Mouse (Mus musculus) bone marrow macrophage, adult 2 months (primary cell): ENCODE results near the gene Fem1b. TPM values are rescaled to one million over a fixed set of nuclear protein-coding genes. Genes with fewer than 3 reads are reported as not detected.
"Not testable (repeated sequence)": the region's sequence is repeated elsewhere in the genome, so short reads cannot be mapped to it uniquely, and the experiment has no call there.

Source experiments
- H3K27ac ChIP-seq: 2 replicates; pipeline ENCODE4 v1.5.1; 2012; ENCODE audit warnings: low read depth, low read length; ENCODE audit not compliant: insufficient read depth
- H3K4me1 ChIP-seq: 2 replicates; pipeline ENCODE4 v1.6.1; 2012; ENCODE audit warnings: low read length; ENCODE audit not compliant: control insufficient read depth, insufficient read depth
- H3K4me3 ChIP-seq: 2 replicates; pipeline ENCODE4 v1.5.1; 2012; ENCODE audit warnings: mild to moderate bottlenecking, low read length, moderate library complexity; ENCODE audit not compliant: insufficient read depth
- CTCF ChIP-seq: IDR thresholded peaks from 2 replicates; pipeline ENCODE4 v1.5.1; 2012; ENCODE audit warnings: low read depth, mild to moderate bottlenecking, low read length, moderate library complexity
- POLR2A ChIP-seq: IDR thresholded peaks from 2 replicates; pipeline ENCODE4 v1.6.1; 2012; ENCODE audit warnings: mild to moderate bottlenecking, low read depth, low read length, borderline replicate concordance
- polyA plus RNA-seq: library from polyadenylated mRNA; stranded (reverse); fragments of >200 nt; gene quantifications from 2 replicates; pipeline ENCODE4 v1.2.4, GENCODE M21; 2012; ENCODE audit not compliant: missing spikeins, insufficient read depth, insufficient read length

Fem1b gene
- polyA plus RNA-seq, 1 experiment, result 15.8 TPM

DNA sequence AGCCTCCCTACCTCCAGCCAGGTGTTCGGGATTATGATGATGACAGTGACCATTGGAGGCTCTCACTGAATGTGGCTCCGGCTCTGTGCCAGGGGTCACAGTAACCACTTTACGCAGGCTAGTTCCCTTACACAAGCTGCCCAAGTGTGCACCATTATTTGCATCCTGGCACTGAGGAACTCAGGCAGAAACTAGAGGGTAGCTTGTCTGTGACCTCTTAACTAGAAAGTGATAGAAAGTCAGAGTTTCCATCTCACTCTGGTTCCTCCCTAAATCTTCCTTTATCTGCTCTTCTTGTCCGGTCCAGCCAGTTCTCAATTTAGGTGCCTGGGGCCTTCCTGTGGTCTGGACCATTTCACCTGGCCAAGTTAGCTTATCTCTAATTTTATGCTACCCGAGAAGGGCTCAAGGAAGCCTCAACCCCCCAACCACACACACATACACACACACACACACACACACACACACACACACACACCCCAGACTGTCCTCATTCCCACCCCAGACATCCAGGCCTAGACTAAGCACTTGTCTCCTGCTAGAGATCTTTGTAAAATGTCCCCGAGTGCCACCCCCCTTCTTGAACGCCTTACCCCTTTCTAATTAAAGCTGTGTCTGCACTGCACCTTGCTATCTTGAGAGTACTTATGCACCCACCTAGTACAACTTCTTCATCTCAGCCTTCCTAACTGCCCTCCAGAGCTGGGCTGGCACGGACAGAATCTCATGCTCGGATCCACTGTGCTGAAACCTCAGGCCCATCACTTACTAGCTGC lies 4.8 kb upstream of the Fem1b start:
- Histone ChIP-seq H3K27ac (no peak overlapping the region), H3K4me3 (no peak overlapping the region), H3K4me1 (peaks cover 37% of the 10 kb centered on the region)
- no peak for TF ChIP-seq CTCF
- no peak for TF ChIP-seq POLR2A

DNA sequence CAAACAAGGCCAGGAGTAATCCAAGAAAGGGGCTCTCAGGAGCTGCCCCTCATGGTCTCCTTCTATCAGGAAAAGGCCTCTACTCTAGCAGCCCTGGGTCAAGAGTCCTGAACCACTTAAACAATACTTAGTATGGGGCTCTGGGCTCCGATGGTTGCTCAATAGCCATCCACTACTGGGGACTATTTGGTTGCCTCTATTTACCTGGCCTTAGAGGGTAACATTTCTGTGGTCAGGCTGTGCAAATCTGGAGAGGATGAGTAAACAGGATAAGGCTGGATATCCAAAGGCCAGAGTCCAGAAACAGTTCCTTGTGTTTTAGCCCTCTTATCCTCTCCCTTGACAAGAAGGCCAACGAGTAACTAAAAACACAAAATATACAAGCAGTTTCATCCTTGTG lies 3.0 kb upstream of the Fem1b start:
- TF ChIP-seq POLR2A, result no peak
- no peak for TF ChIP-seq CTCF
- H3K4me3 ChIP-seq, result no peak overlapping the region
- peaks cover 37% of the 10 kb centered on the region for H3K4me1 ChIP-seq
- no peak overlapping the region for H3K27ac ChIP-seq

DNA sequence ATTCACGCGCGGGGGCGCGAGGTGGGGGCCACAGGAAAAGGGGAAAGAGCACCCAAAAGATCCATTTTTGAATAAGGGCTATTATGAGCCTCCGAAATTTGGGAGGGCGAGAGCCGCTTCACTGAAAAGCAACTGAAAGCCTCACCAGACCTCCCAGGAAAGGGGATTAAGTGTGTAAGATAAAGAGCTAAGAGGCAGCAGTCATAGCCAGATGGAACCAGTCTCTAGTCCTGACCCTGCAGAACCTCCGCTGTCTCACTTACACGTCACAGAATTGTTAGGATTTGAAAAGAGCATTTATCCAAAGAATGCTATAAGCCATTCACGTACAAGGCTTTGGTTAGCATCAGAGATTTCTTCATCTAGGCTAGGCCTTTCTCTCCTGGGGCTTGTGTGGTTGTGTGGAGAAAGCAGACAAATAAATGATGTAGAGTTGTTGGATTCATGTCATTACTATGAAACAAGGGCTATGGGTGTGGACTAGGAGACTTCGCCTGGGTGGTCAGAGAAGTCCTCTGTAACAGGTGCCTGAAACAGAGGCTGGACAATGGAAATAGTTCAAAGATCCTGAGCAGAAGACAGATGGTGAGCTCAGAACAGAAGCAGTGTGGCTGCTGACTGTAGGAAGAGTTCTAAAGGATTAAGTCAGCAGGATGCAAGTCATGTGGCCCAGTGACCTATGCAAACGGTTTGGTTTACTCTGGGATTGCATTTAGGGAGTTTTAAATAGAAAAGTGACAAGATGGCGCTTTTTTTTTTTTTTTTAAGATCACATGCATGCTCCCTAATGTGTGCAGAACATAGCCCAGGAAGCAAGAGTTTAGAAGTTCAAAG lies 699 bp upstream of the Fem1b start:
- Histone ChIP-seq H3K27ac (peak overlapping the region; percentile 98), H3K4me3 (peak overlapping the region; percentile 99), H3K4me1 (peaks cover 41% of the 10 kb centered on the region)
- TF ChIP-seq CTCF (no peak), POLR2A (no peak)

DNA sequence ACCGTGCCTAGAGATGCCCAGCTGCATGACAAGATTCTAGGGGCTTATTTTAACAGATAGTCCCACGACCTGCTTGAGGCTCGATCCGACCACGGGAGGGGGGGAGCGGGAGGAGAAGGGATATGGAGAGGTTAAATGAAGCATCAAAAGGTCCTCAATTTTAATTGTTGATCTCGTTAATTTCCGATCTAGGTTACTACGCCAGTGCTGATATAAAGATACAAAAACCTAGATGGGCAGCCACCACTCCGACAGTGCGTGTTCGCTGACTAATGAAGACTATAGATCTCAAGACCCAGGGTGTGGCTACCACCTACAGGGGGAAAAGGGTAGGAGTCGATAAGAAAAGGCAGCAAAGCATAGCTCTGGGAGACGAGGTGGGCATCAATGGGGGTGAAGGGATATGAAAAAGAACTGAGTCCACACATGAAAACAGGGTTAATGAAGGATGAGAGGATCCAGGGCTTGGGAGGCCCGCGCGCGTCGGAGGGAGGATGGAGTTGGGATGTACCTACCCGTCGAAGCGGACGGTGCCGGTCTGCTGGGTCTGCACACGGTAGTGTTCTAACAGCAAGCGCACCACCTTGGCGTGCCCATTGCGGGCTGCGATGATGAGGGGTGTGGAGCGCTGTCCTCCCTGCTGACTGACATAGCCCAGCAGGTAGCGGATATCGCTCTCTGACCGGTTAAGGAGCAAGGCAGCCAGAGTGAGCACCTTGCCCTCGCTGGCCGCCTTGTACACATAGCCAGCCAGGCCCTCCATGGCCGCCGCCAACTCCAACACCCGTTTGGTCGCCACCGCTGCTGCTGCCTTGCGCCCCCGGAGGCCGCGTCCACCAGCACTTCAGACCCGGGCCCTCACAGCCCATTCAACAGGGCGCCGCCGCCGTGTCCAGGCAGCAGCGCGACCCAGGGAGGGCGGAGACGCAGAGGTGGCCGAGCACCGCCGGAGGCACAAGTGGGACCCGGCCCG lies 905 bp downstream of the Fem1b start:
- peaks cover 37% of the 10 kb centered on the region for H3K4me1 ChIP-seq
- peak overlapping the region; percentile 98 for H3K27ac ChIP-seq
- H3K4me3 ChIP-seq, result peak overlapping the region; percentile 99
- TF ChIP-seq POLR2A (no peak), CTCF (no peak)

DNA sequence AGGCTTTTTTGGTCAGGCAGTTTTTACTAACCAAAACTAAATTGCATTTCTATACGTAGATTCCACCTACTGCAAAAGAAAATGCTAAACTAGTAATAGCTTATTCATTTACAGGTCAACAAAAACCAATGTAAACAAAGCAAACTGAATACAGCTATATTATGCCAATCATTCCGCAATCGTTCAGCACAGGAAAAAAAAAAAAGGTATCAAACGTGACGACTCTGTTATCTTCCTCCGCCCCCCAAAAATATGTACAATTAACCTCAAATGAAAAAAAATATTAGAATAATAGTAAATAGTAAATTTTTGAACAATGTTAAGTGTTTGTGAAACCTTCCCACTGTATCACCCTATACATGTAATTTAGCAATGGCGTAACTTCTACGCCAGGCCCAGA lies 1.6 kb downstream of the Fem1b start:
- TF ChIP-seq CTCF (no peak), POLR2A (no peak)
- Histone ChIP-seq H3K27ac (no peak overlapping the region), H3K4me1 (peaks cover 37% of the 10 kb centered on the region), H3K4me3 (peak overlapping the region; percentile 99)

DNA sequence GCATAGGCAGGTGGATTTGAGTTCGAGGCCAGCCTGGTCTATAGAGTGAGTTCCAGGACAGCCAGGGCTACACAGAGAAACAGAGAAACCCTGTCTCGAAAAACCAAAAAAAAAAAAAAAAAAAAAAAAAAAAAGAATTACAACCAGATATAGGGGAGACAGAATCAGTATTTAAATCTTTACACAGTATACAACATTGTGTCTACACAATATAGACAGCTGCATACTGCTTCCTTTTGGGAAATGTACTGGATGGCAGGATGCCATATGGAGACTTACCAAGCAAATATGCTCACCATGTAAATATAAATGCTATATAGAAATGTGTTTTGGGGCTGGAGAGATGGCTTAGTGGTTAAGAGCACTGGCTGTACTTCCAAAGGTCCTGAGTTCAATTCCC lies 12.5 kb downstream of the Fem1b start:
- not testable (repeated sequence) for H3K4me3 ChIP-seq, H3K4me1 ChIP-seq, H3K27ac ChIP-seq

DNA sequence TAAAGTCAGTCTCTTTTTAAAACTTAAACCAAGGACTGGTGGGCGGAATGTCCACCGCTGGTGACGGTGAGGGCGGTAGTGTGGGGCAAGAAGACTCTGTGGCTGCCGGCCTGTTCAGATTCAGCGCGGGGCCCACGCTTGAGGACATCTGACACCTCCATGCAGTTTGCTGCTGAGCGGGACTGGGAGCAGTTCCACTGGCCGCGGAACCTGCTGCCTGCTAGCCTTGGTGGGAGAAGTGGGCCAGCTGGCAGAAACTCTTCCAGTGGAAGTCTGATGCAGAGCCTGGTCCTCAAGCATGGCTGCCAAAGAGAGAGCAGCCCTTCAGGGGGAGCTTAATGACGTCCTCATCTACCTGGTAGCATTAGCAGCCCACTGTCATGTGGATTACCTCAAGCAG lies 21.9 kb downstream of the Fem1b start:
- H3K27ac ChIP-seq, result no peak overlapping the region
- peaks cover 5% of the 10 kb centered on the region; the same call in 1 of the 2 replicates for H3K4me1 ChIP-seq
- TF ChIP-seq CTCF (no peak), POLR2A (no peak)

DNA sequence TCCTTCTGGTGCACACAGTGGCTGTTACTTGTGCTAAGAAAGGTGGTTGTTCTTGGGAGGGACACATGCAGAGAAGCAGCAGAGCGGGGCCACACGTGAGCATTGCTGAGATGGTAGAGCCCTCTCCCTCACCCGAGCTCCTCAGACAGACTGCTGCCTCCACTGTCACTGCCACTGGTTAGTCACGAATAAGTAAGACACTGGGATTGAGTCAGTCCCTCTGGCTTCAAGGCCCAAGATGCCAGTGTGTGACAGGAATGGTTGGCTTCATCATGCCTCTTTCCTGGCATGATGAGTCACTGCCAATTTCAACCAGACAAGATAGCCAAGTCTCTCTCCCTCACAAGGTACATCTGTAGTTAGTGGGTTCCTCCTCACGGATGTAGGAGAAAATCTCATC lies 25.0 kb downstream of the Fem1b start:
- no peak overlapping the region for H3K4me3 ChIP-seq
- H3K4me1 ChIP-seq, result peaks cover 2% of the 10 kb centered on the region; the same call in 1 of the 2 replicates
- no peak overlapping the region for H3K27ac ChIP-seq
- TF ChIP-seq POLR2A (no peak), CTCF (no peak)

More for the DNA sequence above, 21.9 kb downstream of the Fem1b start:
- H3K4me3 ChIP-seq, result no peak overlapping the region

DNA sequence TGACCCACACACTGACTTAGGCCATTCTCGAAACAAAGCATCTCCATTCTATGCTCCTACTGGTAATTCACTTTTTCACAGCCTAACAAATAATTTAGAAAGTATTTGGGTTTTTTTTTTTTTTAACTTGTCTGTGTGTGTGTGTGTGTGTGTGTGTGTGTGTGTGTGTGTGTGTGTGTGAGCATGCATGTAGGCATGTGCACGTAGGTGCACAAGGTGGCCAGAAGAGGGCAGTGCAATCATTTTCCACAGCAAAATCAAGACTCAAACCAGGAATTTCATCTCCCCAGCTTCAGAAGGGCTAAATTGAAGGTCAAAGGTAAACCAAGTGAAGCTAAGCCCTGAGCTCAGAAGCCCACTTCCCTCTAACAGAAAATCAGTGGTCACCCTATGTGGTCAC lies 27.5 kb downstream of the Fem1b start:
- Histone ChIP-seq H3K4me1 (peaks cover 2% of the 10 kb centered on the region; the same call in 1 of the 2 replicates), H3K4me3 (no peak overlapping the region), H3K27ac (no peak overlapping the region)
- no peak for TF ChIP-seq CTCF
- no peak for TF ChIP-seq POLR2A
